Mouse (Mus musculus) ovary, postnatal 10 days (tissue): ENCODE data around the gene Muc1.

Experiments
- DNase-seq: peaks from one replicate; pipeline ENCODE4 v3.0.0; 2022; ENCODE audit warnings: low spot score

The Muc1 gene

GRCm38 (mm10) chr3:89270891-89271290 lies 42.0 kb downstream of the Muc1 start:
- no peak for DNase-seq

- DNase-seq = no peak
Observed at GRCm38 (mm10) chr3:89271760-89272159, 42.9 kb downstream of the Muc1 start.

- no peak for DNase-seq
Observed at GRCm38 (mm10) chr3:89276061-89276460, 47.2 kb downstream of the Muc1 start.

GRCm38 (mm10) chr3:89277281-89278021 lies 48.6 kb downstream of the Muc1 start:
- DNase-seq = no peak

GRCm38 (mm10) chr3:89278107-89278506 lies 49.2 kb downstream of the Muc1 start:
- DNase-seq = no peak

- no peak for DNase-seq
Observed at GRCm38 (mm10) chr3:89278643-89279042, 49.8 kb downstream of the Muc1 start.

GRCm38 (mm10) chr3:89279153-89279890 lies 50.5 kb downstream of the Muc1 start:
- peak; percentile 65 for DNase-seq

GRCm38 (mm10) chr3:89280050-89280605 lies 51.3 kb downstream of the Muc1 start:
- no peak for DNase-seq

GRCm38 (mm10) chr3:89280606-89281511 lies 52.0 kb downstream of the Muc1 start, which contains the start of gene Efna1:
TSS of gene Efna1 (minus strand) at chr3:89281142.
- DNase-seq = peak; percentile 30

- DNase-seq = peak; percentile 61
Observed at GRCm38 (mm10) chr3:89281579-89282290, 52.9 kb downstream of the Muc1 start.

GRCm38 (mm10) chr3:89282291-89282643 lies 53.4 kb downstream of the Muc1 start:
- DNase-seq = no peak
